ENCODE assay signal across 16 mouse cellular contexts in genomic region chr15:30513122-30513521, GRCm38 (mm10).
DNase-seq lines count a peak whose midpoint lies in the region; ATAC-seq and TF ChIP-seq lines count a peak whose summit lies in the region.
"Had no signal": no experiment of that assay in that cellular context is flagged by ENCODE, and none has a peak within 500 bp of the region (broad histone marks: within the 10 kb centered on the region; RNA-seq: fewer than 3 reads in every experiment).

No protein-coding gene starts in this region.

- ATAC-seq in midbrain, embryonic 13.5 days, result 0 out of 2 replicates have a peak, but pooled peaks have one; percentile 41

- H3K4me1 ChIP-seq in hindbrain, embryonic 10.5 days (replicated peaks), result peaks cover 30% of the 10 kb centered on the region
- H3K4me1 ChIP-seq in midbrain, embryonic 13.5 days (replicated peaks), result peaks cover 26% of the 10 kb centered on the region
- no peaks in the 10 kb centered on the region for H3K4me1 ChIP-seq in thymus, adult 2 months (replicated peaks; ENCODE audit: control insufficient read depth, insufficient read depth, low read length)
- H3K4me1 ChIP-seq: liver, embryonic 13.5 days had no signal

- H3K27ac ChIP-seq in hindbrain, embryonic 10.5 days, result peak overlapping the region; percentile 67
- H3K27ac ChIP-seq in midbrain, embryonic 13.5 days, result peak overlapping the region; percentile 64
- H3K27ac ChIP-seq in thymus, adult 2 months (ENCODE audit: control insufficient read depth, insufficient read depth, low read length), result no peak overlapping the region
- H3K27ac ChIP-seq: kidney, postnatal 0 days; liver, embryonic 13.5 days had no signal

- no peaks in the 10 kb centered on the region for H3K27me3 ChIP-seq in hindbrain, embryonic 10.5 days (ENCODE audit: insufficient read depth, poor library complexity, severe bottlenecking)
- no peaks in the 10 kb centered on the region for H3K27me3 ChIP-seq in midbrain, embryonic 13.5 days
- no peaks in the 10 kb centered on the region for H3K27me3 ChIP-seq in thymus, adult 2 months (ENCODE audit: control insufficient read depth, insufficient read depth, low read length)
- H3K27me3 ChIP-seq: liver, embryonic 13.5 days had no signal

- H3K36me3 ChIP-seq in hindbrain, embryonic 10.5 days, result no peaks in the 10 kb centered on the region
- no peaks in the 10 kb centered on the region for H3K36me3 ChIP-seq in midbrain, embryonic 13.5 days
- no peaks in the 10 kb centered on the region for H3K36me3 ChIP-seq in thymus, adult 2 months (ENCODE audit: control insufficient read depth, insufficient read depth, low read length)
- H3K36me3 ChIP-seq: liver, embryonic 13.5 days had no signal

- DNase-seq in embryo, embryonic 10.5 days (ENCODE audit: low spot score), result peak; percentile 19
- no peak for DNase-seq in embryo, embryonic 10 days (ENCODE audit: low spot score)
- peak; percentile 45 for DNase-seq in brain, embryonic 14.5 days (ENCODE audit: low read depth)
- no peak for DNase-seq in hindbrain, embryonic 10.5 days (ENCODE audit: low spot score)
- DNase-seq in natural killer cell, adult 2 months (ENCODE audit: low spot score in 2 of 2), result no peak
- DNase-seq in adrenal gland, adult 18-20 months (ENCODE audit: low spot score in 2 of 2), result no peak
- no peak for DNase-seq in thymus, adult 2 months
- DNase-seq: adrenal gland, adult 8-10 months; heart, adult 18-20 months; left cerebral cortex, postnatal 4 days; liver, embryonic 13.5 days; lung, postnatal 14 days; right cerebral cortex, postnatal 4 days; thymus, adult 18-20 months had no signal

- no peaks in the 10 kb centered on the region for H3K9me3 ChIP-seq in hindbrain, embryonic 10.5 days
- no peaks in the 10 kb centered on the region for H3K9me3 ChIP-seq in midbrain, embryonic 13.5 days
- H3K9me3 ChIP-seq: liver, embryonic 13.5 days had no signal

- no peak overlapping the region for H3K4me3 ChIP-seq in hindbrain, embryonic 10.5 days
- no peak overlapping the region for H3K4me3 ChIP-seq in midbrain, embryonic 13.5 days (replicated peaks)
- H3K4me3 ChIP-seq in thymus, adult 2 months (ENCODE audit: control insufficient read depth, insufficient read depth, low read length), result no peak overlapping the region
- H3K4me3 ChIP-seq: liver, embryonic 13.5 days had no signal

- H3K9ac ChIP-seq in midbrain, embryonic 13.5 days (replicated peaks), result no peak overlapping the region
- H3K9ac ChIP-seq: liver, embryonic 13.5 days had no signal

- no peak for TF ChIP-seq POLR2A in brain, embryonic 14.5 days (IDR thresholded peaks at IDR 0.05; ENCODE audit: borderline replicate concordance, extremely low read depth, insufficient read depth, insufficient read length, poor library complexity, severe bottlenecking)
- no peak for TF ChIP-seq POLR2A in thymus, adult 2 months (IDR thresholded peaks at IDR 0.05; ENCODE audit: control insufficient read depth, extremely low read depth, insufficient read depth, low read length, poor library complexity)

- TF ChIP-seq CTCF in brain, embryonic 14.5 days (IDR thresholded peaks at IDR 0.05; ENCODE audit: borderline replicate concordance, extremely low read depth, insufficient read depth, insufficient read length), result no peak
- no peak for TF ChIP-seq CTCF in thymus, adult 2 months (IDR thresholded peaks at IDR 0.05; ENCODE audit: borderline replicate concordance, control insufficient read depth, extremely low read depth, insufficient read depth, low read length, poor library complexity)

- H3K4me2 ChIP-seq in midbrain, embryonic 13.5 days (replicated peaks), result no peak overlapping the region
- H3K4me2 ChIP-seq: liver, embryonic 13.5 days had no signal

Comparison
In these comparisons a context has a peak if more than half of its experiments do, and no peak if none do; other contexts are left out.
1. DNase-seq: peak in embryo, embryonic 10.5 days (single experiment) and brain, embryonic 14.5 days (single experiment); none in embryo, embryonic 10 days (single experiment), hindbrain, embryonic 10.5 days (single experiment), natural killer cell, adult 2 months (0 of 2), adrenal gland, adult 18-20 months (0 of 2) and thymus, adult 2 months (single experiment).